Mouse (Mus musculus) forebrain, embryonic 11.5 days (tissue): ENCODE results near the gene Kdm6b. TPM values are rescaled to one million over a fixed set of nuclear protein-coding genes. Genes with fewer than 3 reads are reported as not detected.

Experiments used
- ATAC-seq: fragments of 200-750 bp; cut with Nextera tagmentation; replicated peaks from 2 replicates; pipeline ENCODE4 v1.8.0; 2017; ENCODE audit warnings: moderate TSS enrichment; ENCODE audit not compliant: low FRiP score
- DNase-seq: peaks from one replicate; pipeline ENCODE4 v3.0.0-alpha.2; 2017; ENCODE audit warnings: low spot score
- H3K27ac ChIP-seq: fragments of 300-500 bp; sonication (generic); 2 replicates; pipeline ENCODE4 v1.5.1; 2014; ENCODE audit warnings: low read depth, low read length
- H3K27me3 ChIP-seq: fragments of 300-500 bp; sonication (generic); 2 replicates; pipeline ENCODE4 v1.6.1; 2014; ENCODE audit warnings: mild to moderate bottlenecking, low read length, mixed read lengths; ENCODE audit not compliant: control insufficient read depth, insufficient read depth
- H3K36me3 ChIP-seq: fragments of 300-500 bp; sonication (generic); 2 replicates; pipeline ENCODE4 v1.6.1; 2014; ENCODE audit warnings: mild to moderate bottlenecking, low read length, moderate library complexity, mixed read lengths; ENCODE audit not compliant: control insufficient read depth, insufficient read depth
- H3K4me1 ChIP-seq: fragments of 300-500 bp; sonication (generic); replicated peaks from 2 replicates; pipeline ENCODE4 v1.6.1; 2014; ENCODE audit warnings: low read length, mixed read lengths; ENCODE audit not compliant: control insufficient read depth, insufficient read depth
- H3K4me2 ChIP-seq: fragments of 300-500 bp; sonication (generic); 2 replicates; pipeline ENCODE4 v1.6.1; 2014; ENCODE audit warnings: low read depth, mild to moderate bottlenecking, low read length, moderate library complexity, mixed read lengths; ENCODE audit not compliant: severe bottlenecking
- H3K4me3 ChIP-seq: fragments of 300-500 bp; sonication (generic); 2 replicates; pipeline ENCODE4 v1.5.1; 2014; ENCODE audit warnings: low read depth, low read length
- H3K9ac ChIP-seq: fragments of 300-500 bp; sonication (generic); 2 replicates; pipeline ENCODE4 v1.6.1; 2014; ENCODE audit warnings: low read length
- H3K9me3 ChIP-seq: fragments of 300-500 bp; sonication (generic); 2 replicates; pipeline ENCODE4 v1.6.1; 2016; ENCODE audit warnings: low read length, mixed read lengths; ENCODE audit not compliant: control insufficient read depth
- WGBS: fragments of 180-500 bp; shearing (Covaris S2); extraction: QIAGEN DNeasy Blood & Tissue Kit; methylation state at CpG from one replicate; pipeline ENCODE4 v1.1.7; 2014; 5-methylcytosine and 5-hydroxymethylcytosine counted together
- polyA plus RNA-seq: library from polyadenylated mRNA; unstranded; fragments of >200 nt; fragmentation: Nextera tagmentation; extraction: Ambion mirVana; gene quantifications from 2 replicates; pipeline ENCODE4 v1.2.1, GENCODE M21; 2014

Gene Kdm6b
- polyA plus RNA-seq, 1 experiment from 2014 or later: 40.9 TPM

DNA sequence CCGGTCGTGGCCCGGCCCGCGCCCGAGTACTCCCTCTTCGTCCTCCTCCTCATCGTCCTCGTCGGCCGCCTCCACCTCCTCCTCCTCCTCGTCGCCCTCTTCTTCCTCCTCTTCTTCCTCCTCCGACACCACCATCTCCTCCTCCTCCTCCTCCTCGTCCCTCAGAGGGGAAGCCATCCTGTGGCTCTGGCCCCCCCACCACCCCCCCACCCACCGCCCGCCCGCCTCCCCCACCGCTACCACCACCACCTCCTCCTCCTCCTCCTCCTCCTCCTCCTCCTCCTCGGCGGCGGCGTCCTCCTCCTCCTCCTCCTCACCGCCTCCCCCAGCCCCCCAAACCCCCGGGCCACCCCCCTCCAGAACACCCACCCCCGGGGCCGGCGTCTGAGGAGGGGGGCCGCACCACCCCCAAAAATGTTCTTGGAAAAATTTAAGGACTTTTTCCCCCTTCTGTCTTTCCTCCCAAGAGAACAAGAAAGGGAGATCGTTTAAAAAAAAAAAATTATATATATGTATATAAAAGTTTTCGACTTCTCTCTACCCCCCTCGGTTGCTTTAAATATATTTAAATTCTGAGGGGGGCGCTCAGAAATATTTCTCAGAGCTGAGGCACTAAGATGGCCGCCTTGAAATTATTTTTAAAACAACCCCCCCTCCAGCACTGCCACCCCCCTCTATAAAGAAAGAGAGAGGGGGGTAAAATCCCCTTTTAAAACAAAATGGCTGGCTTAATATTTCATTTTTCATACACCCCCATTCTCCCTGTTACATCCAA is 44.1 kb downstream of the Kdm6b start, which contains the start of gene Chd3:
Gene Chd3, minus strand, starts transcription at position 192 of the 775 bp plus-strand sequence.
- WGBS: 3% methylated on average over 13 of the region's 34 CpGs
- Histone ChIP-seq H3K4me3 (peak within 1 kb of the TSS; percentile 97), H3K4me2 (peak within 1 kb of the TSS; percentile 92), H3K9me3 (no peaks in the 10 kb centered on the region), H3K9ac (peak within 1 kb of the TSS; percentile 99), H3K36me3 (no peaks in the 10 kb centered on the region; the same call in 1 of the 2 replicates), H3K4me1 (peaks cover 40% of the 10 kb centered on the region), H3K27ac (peak within 1 kb of the TSS; percentile 98), H3K27me3 (no peaks in the 10 kb centered on the region)
- no peak for ATAC-seq
- no peak for DNase-seq

DNA sequence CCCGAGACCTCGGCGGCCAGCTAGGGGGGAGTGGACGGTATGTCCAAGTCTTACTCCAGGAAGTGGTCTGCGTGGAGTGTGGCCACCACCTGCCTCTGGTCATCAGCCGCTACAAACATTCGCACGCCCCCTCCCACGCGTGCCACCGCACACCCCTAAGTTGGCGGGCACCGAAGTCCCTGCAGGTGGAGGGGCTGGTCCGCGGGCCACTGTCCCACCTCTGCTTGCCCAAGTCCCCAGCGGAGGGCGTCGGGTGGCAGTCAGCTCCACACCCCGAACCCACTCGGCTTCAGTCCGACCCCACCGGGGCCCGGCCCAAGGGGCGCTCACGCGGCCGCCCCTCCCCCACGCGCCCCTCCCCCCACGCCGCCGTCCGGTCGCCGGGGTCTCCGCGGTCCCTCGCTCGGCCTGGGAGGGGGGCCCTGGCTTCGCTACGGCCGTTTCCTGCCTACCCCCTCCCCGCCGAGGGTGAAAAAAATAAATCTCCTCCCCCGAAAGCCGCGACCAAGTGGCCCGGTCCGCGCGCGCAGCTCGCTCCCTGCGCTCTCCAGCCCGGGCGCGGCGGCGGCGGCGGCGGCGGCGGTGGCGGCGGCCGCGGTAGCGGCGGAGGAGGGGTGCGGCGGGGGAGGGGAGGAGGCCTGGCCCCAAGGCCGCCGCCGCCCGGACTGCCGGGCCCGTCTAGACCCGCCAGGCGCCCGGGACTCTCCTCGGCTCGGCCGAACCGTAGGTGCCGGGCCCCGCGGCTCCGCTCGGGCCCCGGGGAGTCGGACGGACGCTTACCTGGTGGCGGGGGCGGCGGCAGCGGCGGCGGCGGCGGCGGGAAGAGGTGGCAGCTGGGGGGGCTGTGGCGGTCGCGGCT is 44.9 kb downstream of the Kdm6b start:
- peak overlapping the region; percentile 92 for H3K4me2 ChIP-seq
- no peaks in the 10 kb centered on the region; the same call in none of the 2 replicates for H3K36me3 ChIP-seq
- peak overlapping the region; percentile 97 for H3K4me3 ChIP-seq
- H3K27me3 ChIP-seq: no peaks in the 10 kb centered on the region
- no peaks in the 10 kb centered on the region for H3K9me3 ChIP-seq
- DNase-seq (peak; percentile 83), ATAC-seq (peak; percentile 44)
- peaks cover 42% of the 10 kb centered on the region for H3K4me1 ChIP-seq
- peak overlapping the region; percentile 98 for H3K27ac ChIP-seq
- WGBS: under 1% methylated on average over 66 of the region's 106 CpGs
- H3K9ac ChIP-seq: peak overlapping the region; percentile 99

DNA sequence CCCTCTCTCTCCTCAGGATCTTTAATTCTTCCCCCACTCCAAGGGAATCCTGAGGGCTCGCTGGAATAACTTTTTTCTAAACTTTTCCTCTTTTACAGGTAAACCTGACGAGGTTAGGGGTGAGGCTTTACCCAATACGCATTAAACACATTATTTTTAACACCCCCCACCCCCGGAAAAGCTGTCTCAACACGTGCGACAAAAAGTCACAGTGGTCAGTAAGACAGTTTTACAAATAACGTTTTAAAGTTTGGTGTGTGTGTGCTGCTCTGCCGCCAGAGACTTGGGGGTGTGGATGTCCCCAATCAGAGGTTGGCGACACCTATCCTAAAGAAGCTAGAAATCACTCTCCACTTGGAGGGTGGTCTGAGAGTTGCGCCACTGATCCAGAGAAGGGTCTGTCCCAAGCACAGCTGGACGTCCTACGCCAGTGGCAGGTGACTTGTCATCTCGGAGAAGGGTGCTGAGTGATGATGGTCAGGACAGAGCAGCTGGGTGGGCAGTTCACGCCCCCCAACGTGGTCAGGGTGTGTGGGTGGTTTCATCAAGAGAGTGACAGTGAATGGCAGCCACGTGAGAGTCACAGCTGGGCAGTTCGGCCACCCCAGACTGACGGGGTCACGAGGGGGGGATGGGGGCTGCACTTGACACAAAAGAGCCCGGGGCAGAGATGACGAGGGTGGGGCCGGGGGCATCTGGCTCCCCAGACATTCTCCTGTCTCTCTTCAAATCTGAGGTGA is 45.7 kb downstream of the Kdm6b start:
- under 1% methylated on average over 22 of the region's 22 CpGs for WGBS
- H3K9me3 ChIP-seq: no peaks in the 10 kb centered on the region
- peak; percentile 81 for DNase-seq

DNA sequence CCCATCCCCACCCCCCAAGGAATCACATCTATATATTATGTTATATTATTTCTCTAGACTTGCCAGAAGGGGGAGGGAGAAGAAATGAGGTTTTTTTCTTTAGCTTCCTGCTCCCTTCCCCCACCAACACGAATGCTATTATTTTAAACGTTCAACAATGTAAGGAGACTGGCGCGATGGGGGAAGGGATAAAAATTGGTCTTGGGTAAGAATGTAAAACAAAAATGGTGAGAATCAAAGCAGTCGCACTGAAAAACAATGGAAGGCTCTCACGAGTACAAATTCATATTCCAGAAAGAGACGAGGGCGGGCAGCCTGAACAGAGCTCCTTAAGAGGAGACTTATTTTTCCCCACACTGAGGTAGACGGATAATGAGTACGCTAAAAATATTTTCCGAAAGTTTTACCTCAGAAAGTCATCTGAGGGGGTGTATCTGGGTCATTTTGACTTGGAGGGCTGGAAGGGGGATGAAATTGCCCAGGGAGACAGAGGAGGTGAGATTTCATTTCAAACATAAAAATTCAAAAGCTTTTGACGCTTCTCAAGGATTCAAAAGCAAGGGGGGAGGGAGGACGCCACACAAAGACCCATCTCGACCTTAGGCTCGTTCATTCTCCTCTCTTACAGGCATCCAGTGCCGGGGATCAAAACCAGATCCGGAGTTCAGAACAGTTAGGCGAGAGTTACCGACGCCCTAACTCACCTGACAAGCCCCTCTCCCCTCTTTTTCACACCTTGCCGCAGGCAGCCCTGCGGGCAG is 46.4 kb downstream of the Kdm6b start:
- H3K9ac ChIP-seq: peak overlapping the region; percentile 99

More for the DNA sequence above, 45.7 kb downstream of the Kdm6b start:
- Histone ChIP-seq H3K4me1 (peaks cover 42% of the 10 kb centered on the region), H3K9ac (peak overlapping the region; percentile 99), H3K4me3 (peak overlapping the region; percentile 97), H3K4me2 (peak overlapping the region; percentile 92), H3K27ac (peak overlapping the region; percentile 98), H3K27me3 (no peaks in the 10 kb centered on the region), H3K36me3 (peaks cover 7% of the 10 kb centered on the region)
- 0 out of 2 replicates have a peak, but pooled peaks have one; percentile 26 for ATAC-seq

DNA sequence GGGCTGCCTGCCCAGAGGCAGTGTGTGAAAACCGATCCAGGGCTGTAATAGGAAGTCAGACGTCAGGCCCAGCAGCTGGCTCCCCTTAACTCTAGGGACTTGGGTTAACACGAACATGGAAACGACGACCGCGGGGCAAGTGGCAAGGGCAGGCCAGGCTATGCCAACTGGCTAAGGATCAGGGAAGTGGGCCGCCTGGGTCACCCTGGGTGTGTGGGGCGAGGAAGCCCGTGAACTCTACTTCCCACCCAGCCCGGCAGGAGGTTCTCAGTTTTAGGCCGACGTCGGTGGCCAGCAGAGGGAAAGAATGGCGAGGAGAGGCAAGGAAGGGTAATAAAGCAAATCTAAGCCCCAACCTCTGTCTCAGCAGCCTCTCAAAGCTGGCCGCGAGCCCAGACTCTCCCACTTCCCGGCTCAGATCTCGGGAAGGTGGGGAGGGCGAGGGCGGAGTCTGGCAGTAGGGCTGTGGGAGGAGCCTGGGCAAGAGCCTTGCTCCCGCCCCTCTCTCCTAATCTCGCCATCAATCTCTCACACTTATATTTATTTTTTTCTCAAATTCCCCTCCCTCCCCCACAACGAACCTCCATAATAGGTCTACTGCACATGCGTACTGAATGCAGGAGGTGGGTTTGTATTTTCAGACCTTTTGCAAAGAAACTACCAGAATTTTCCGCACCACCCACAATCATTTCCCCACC is 47.2 kb downstream of the Kdm6b start:
- peak overlapping the region; percentile 97 for H3K4me3 ChIP-seq
- peak overlapping the region; percentile 98 for H3K27ac ChIP-seq
- ATAC-seq: peak; percentile 86
- H3K36me3 ChIP-seq: peaks cover 14% of the 10 kb centered on the region
- under 1% methylated on average over 26 of the region's 26 CpGs for WGBS
- peak overlapping the region; percentile 99 for H3K9ac ChIP-seq
- peak; percentile 96 for DNase-seq
- H3K4me1 ChIP-seq: peaks cover 33% of the 10 kb centered on the region
- H3K27me3 ChIP-seq: no peaks in the 10 kb centered on the region
- peak overlapping the region; percentile 92 for H3K4me2 ChIP-seq
- no peaks in the 10 kb centered on the region for H3K9me3 ChIP-seq

More for the DNA sequence above, 46.4 kb downstream of the Kdm6b start:
- no peaks in the 10 kb centered on the region for H3K9me3 ChIP-seq
- peak overlapping the region; percentile 97 for H3K4me3 ChIP-seq
- WGBS: under 1% methylated on average over 22 of the region's 22 CpGs
- peaks cover 7% of the 10 kb centered on the region for H3K36me3 ChIP-seq
- no peaks in the 10 kb centered on the region for H3K27me3 ChIP-seq
- peak overlapping the region; percentile 98 for H3K27ac ChIP-seq
- DNase-seq (no peak), ATAC-seq (no peak)
- H3K4me2 ChIP-seq: peak overlapping the region; percentile 92
- peaks cover 38% of the 10 kb centered on the region for H3K4me1 ChIP-seq

DNA sequence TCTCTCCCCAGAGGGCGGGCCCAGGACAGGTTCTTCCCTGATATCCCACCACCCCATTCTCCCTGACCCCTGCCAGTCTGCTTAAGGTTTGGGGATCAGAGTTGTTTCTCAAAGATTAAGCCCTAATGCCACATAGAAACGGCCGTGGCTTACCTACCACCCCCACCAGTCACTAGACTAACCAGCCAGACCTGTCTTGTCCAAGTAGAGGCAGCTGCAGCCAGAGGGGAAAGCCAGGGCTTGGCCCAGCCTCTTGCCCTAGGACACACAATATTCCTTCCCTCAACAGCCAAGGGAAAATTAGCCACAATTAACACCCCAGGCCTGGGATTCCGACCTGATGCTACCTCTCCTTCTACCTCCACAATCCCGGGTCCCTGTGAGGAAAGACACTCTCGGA is 47.8 kb downstream of the Kdm6b start:
- DNase-seq (no peak), ATAC-seq (no peak)
- Histone ChIP-seq H3K9ac (peak overlapping the region; percentile 56), H3K9me3 (no peaks in the 10 kb centered on the region), H3K4me2 (peak overlapping the region; percentile 92), H3K27ac (peak overlapping the region; percentile 98), H3K27me3 (no peaks in the 10 kb centered on the region), H3K4me1 (peaks cover 27% of the 10 kb centered on the region), H3K4me3 (peak overlapping the region; percentile 97), H3K36me3 (peaks cover 18% of the 10 kb centered on the region)
- WGBS: 27% methylated on average over 6 of the region's 6 CpGs

DNA sequence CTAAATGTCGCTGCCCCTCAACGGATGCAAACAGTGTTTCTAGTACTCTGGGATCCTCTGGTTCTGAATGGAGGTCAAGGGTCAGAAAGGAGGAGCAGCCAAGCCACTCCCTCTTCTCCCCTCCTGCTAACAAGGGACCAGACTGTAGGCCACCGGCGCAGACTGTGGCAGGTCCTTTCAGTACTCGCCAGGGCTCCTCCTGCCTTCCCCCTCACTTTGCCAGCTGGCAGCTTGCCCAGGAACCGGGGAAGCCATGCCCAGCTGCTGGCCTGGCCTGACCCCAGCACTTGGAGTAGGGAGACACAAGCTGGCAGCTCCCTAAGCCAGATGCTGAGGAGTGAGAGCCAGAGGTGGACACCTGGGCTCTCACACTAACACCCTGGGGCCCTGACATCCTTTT is 48.6 kb downstream of the Kdm6b start:
- no peak overlapping the region; the same call in 1 of the 2 replicates for H3K4me3 ChIP-seq
- 4% methylated on average over 6 of the region's 6 CpGs for WGBS
- peaks cover 22% of the 10 kb centered on the region for H3K36me3 ChIP-seq
- DNase-seq (peak; percentile 83), ATAC-seq (peak; percentile 28; the same call in 1 of the 2 replicates)
- peak overlapping the region; percentile 56 for H3K9ac ChIP-seq
- peak overlapping the region; percentile 92 for H3K4me2 ChIP-seq
- peaks cover 26% of the 10 kb centered on the region for H3K4me1 ChIP-seq
- no peaks in the 10 kb centered on the region for H3K27me3 ChIP-seq
- peak overlapping the region; percentile 98 for H3K27ac ChIP-seq
- no peaks in the 10 kb centered on the region for H3K9me3 ChIP-seq
